Mouse (Mus musculus) limb, embryonic 11.5 days (tissue): ENCODE results near the gene Tmem132d. TPM values are rescaled to one million over a fixed set of nuclear protein-coding genes. Genes with fewer than 3 reads are reported as not detected.

Experiments
- ATAC-seq: fragments of 200-750 bp; cut with Nextera tagmentation; 2 replicates; pipeline ENCODE4 v1.8.0; 2017; ENCODE audit warnings: low read depth; ENCODE audit not compliant: insufficient number of reproducible peaks, low FRiP score, low TSS enrichment
- DNase-seq: peaks from one replicate; pipeline ENCODE4 v3.0.0-alpha.2; 2015; ENCODE audit warnings: low spot score
- H3K27ac ChIP-seq: fragments of 300-500 bp; sonication (generic); replicated peaks from 2 replicates; pipeline ENCODE4 v1.5.1; 2014; ENCODE audit warnings: low read depth, mild to moderate bottlenecking, low read length
- H3K27me3 ChIP-seq: fragments of 300-500 bp; sonication (generic); 2 replicates; pipeline ENCODE4 v1.6.1; 2014; ENCODE audit warnings: mild to moderate bottlenecking, low read length, mixed read lengths; ENCODE audit not compliant: control insufficient read depth, insufficient read depth
- H3K36me3 ChIP-seq: fragments of 300-500 bp; sonication (generic); 2 replicates; pipeline ENCODE4 v1.6.1; 2014; ENCODE audit warnings: mild to moderate bottlenecking, low read length, moderate library complexity, mixed read lengths; ENCODE audit not compliant: control insufficient read depth, insufficient read depth
- H3K4me1 ChIP-seq: fragments of 300-500 bp; sonication (generic); 2 replicates; pipeline ENCODE4 v1.6.1; 2014; ENCODE audit warnings: low read length, mixed read lengths; ENCODE audit not compliant: control insufficient read depth, insufficient read depth
- H3K4me2 ChIP-seq: fragments of 300-500 bp; sonication (generic); 2 replicates; pipeline ENCODE4 v1.6.1; 2014; ENCODE audit warnings: low read depth, mild to moderate bottlenecking, moderate library complexity; ENCODE audit not compliant: severe bottlenecking
- H3K4me3 ChIP-seq: fragments of 300-500 bp; sonication (generic); 2 replicates; pipeline ENCODE4 v1.5.1; 2014; ENCODE audit warnings: low read depth, low read length
- H3K9ac ChIP-seq: fragments of 300-500 bp; sonication (generic); 2 replicates; pipeline ENCODE4 v1.6.1; 2014; ENCODE audit warnings: mild to moderate bottlenecking, low read length
- H3K9me3 ChIP-seq: fragments of 300-500 bp; sonication (generic); 2 replicates; pipeline ENCODE4 v1.6.1; 2016; ENCODE audit warnings: low read length; ENCODE audit not compliant: control insufficient read depth
- WGBS: fragments of 180-500 bp; shearing (Covaris S2); extraction: QIAGEN DNeasy Blood & Tissue Kit; methylation state at CpG from one replicate; pipeline ENCODE4 v1.1.7; 2014; 5-methylcytosine and 5-hydroxymethylcytosine counted together
- polyA plus RNA-seq: library from polyadenylated mRNA; unstranded; fragments of >200 nt; fragmentation: Nextera tagmentation; extraction: Ambion mirVana; gene quantifications from 2 replicates; pipeline ENCODE4 v1.2.1, GENCODE M21; 2014

The Tmem132d gene
- polyA plus RNA-seq, 1 experiment from 2014 or later = 0.60 TPM

DNA sequence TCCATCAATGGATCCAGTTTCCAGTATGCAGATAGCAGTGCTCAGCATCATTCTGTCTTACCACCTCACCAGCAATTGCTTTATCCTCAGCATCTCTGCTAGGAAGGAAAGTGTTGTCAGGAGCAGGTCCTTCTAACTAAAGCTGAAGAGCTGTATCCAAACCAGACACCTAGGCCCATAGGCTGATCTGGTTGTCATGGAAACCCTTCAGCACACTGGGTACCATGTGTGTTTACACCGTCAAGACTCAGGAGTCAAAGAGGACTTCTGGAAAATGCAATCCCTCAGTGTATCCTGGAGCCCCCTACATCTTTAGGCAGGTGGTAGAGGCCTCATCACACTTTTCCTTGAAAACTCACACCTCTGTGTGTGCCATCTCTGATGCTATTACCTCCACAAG is 513.7 kb downstream of the Tmem132d start:
- ATAC-seq (no peak), DNase-seq (no peak)
- Histone ChIP-seq H3K9ac (no peak overlapping the region), H3K4me1 (no peaks in the 10 kb centered on the region), H3K36me3 (no peaks in the 10 kb centered on the region), H3K9me3 (no peaks in the 10 kb centered on the region), H3K4me2 (no peak overlapping the region), H3K27me3 (no peaks in the 10 kb centered on the region), H3K27ac (no peak overlapping the region), H3K4me3 (no peak overlapping the region)
- 60% methylated on average over 1 of the region's 1 CpGs for WGBS

GRCm38 (mm10) chr5:127918376-127918775 is 514.5 kb downstream of the Tmem132d start:
- WGBS = 93% methylated on average over 3 of the region's 3 CpGs
- no peak overlapping the region for H3K4me3 ChIP-seq
- no peaks in the 10 kb centered on the region for H3K4me1 ChIP-seq
- no peak for ATAC-seq
- H3K9ac ChIP-seq = no peak overlapping the region
- no peak overlapping the region for H3K4me2 ChIP-seq
- DNase-seq = no peak
- H3K9me3 ChIP-seq = no peaks in the 10 kb centered on the region
- no peaks in the 10 kb centered on the region for H3K27me3 ChIP-seq
- H3K27ac ChIP-seq = no peak overlapping the region
- H3K36me3 ChIP-seq = no peaks in the 10 kb centered on the region

DNA sequence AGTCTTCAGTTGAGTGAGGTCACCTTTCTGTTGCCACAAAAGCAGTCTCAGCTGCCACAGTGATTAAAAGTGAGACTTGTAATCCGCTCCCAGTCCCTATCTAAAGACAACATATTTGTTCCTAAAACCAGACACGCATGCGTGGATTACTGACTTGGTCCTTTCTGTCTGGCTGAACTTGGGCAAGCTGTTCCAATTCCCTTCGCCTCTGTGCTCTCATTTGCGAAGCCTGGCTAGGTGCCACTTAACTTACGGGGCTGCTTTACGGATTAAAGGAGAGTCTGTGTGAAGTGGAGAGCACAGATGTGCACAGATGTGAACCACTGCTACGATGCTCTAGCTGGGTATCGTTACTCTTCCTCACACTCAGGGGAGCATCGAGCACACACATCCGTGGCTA is 518.7 kb downstream of the Tmem132d start:
- 80% methylated on average over 11 of the region's 11 CpGs for WGBS
- ATAC-seq (no peak), DNase-seq (no peak)

DNA sequence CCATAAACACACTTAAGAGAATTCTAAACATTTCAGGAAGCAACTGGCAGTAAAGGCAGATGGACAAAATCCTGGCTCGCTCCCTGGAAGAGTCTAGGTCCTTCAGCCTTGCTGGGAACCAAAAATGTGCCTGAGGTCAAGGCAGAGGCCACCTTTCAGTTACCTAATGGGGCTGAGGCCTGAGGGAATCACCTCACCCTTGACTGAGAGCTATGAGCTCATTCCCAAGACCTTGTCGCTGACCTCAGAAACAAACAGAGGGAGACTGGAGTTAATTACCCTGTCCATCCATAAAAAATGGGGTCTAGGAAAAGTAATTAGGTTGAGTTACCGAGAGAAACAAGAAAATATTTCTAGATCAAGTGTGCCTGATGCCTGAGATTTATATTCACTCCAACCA is 521.3 kb downstream of the Tmem132d start:
- no peak overlapping the region for H3K4me3 ChIP-seq
- H3K36me3 ChIP-seq = no peaks in the 10 kb centered on the region
- 23% methylated on average over 3 of the region's 3 CpGs for WGBS
- no peaks in the 10 kb centered on the region for H3K4me1 ChIP-seq
- no peak overlapping the region for H3K4me2 ChIP-seq
- H3K9ac ChIP-seq = no peak overlapping the region
- H3K27me3 ChIP-seq = no peaks in the 10 kb centered on the region
- ATAC-seq (no peak), DNase-seq (no peak)
- H3K9me3 ChIP-seq = no peaks in the 10 kb centered on the region
- H3K27ac ChIP-seq = no peak overlapping the region

More for the DNA sequence above, 518.7 kb downstream of the Tmem132d start:
- Histone ChIP-seq H3K9ac (no peak overlapping the region), H3K27ac (no peak overlapping the region), H3K4me1 (no peaks in the 10 kb centered on the region), H3K4me3 (no peak overlapping the region), H3K9me3 (no peaks in the 10 kb centered on the region), H3K4me2 (no peak overlapping the region), H3K27me3 (no peaks in the 10 kb centered on the region), H3K36me3 (no peaks in the 10 kb centered on the region)

DNA sequence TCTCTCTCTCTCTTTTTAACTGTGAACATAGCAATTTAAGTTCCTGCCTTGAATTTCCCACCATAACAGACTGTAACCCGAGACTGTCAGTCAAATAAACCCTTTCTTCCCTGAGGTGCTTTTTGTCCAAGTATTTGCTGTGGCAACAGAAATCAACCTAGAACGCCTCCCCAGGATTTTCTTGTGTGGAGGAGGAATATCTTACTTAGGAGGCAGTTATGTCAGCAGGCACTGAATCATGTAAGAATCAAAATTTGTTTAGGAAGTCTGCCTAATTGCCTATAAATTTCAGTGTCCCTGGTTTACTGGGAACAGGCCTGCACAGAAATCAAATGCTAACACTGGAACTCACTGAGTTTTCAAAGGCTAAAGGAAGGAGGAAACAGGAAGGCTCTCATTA is 522.5 kb downstream of the Tmem132d start:
- no peak for DNase-seq
- no peak for ATAC-seq
- Histone ChIP-seq H3K9ac (no peak overlapping the region), H3K27ac (no peak overlapping the region), H3K27me3 (no peaks in the 10 kb centered on the region), H3K4me3 (no peak overlapping the region), H3K4me1 (no peaks in the 10 kb centered on the region), H3K9me3 (no peaks in the 10 kb centered on the region), H3K4me2 (no peak overlapping the region), H3K36me3 (no peaks in the 10 kb centered on the region)
- 43% methylated on average over 2 of the region's 2 CpGs for WGBS

DNA sequence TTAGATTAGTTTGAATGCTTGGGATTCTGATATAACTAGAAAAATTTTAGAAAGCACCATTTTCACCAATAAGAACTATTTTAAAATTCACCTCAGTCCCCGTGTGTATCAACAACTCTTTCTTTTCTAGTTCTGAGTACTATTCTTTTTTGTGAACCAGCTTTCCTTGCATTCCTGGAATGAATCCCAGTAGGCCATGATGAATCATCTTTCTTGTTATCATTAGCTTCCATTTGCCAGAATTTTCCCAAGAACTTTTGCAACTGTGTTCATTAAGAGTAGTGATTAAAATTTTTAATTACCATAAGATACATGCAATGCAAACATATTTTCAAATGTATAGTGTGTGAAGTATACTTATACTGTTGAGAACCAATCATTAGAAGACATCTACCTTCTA is 537.7 kb downstream of the Tmem132d start:
- no peak overlapping the region for H3K9ac ChIP-seq
- H3K4me1 ChIP-seq = no peaks in the 10 kb centered on the region
- no peak for DNase-seq
- no peak overlapping the region for H3K27ac ChIP-seq
- 96% methylated on average over 1 of the region's 1 CpGs for WGBS
- no peak for ATAC-seq
- H3K4me2 ChIP-seq = no peak overlapping the region
- H3K9me3 ChIP-seq = no peaks in the 10 kb centered on the region
- H3K27me3 ChIP-seq = no peaks in the 10 kb centered on the region
- H3K36me3 ChIP-seq = no peaks in the 10 kb centered on the region
- H3K4me3 ChIP-seq = no peak overlapping the region

DNA sequence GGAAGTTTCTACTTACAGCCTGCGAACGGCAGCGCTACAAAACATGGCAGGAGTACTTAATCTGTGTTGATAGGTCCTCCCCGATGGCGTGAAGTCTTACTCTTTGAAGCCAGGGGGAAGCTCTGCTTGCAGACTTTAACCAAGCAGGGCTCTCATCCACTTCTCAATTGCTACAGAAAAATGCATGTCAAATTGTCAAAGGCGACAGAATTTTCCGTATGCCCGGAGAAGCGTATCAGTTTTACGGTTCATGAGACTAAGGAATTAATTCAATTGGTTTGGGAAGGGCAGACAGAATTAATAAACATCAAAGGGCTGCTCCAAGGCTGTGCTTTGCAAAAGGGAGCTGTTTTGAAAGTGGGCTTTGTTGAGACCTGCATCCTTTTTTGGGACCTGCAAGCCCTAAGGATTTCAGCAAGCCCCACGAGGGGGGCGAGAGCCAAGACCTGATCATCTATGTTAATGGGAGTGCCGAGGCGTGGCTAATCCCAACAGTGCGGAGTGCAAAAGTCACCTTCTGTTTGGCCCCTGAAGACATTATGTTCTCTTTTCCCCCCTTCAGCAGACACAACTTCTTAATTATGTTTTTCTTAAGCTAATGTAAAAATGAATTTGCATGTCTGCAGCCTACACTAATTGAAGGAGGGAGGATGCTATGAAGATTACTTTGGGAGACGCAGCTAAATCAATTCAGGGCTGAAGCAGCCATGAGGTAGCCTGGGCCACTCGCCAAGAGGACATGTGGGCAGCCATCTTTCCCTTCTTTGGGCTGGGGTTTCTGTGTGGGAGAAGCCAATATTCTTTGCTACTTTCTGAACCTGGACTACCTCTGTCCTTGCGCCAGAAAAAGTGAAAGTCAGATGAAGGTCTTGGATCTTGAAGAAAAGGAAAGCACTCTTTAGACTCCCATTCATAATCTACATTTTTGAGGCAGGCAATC is 547.0 kb downstream of the Tmem132d start:
- H3K4me3 ChIP-seq = no peak overlapping the region
- WGBS = 85% methylated on average over 18 of the region's 18 CpGs
- H3K27ac ChIP-seq = no peak overlapping the region
- DNase-seq = no peak
- H3K4me2 ChIP-seq = no peak overlapping the region
- no peaks in the 10 kb centered on the region for H3K4me1 ChIP-seq
- no peaks in the 10 kb centered on the region for H3K27me3 ChIP-seq
- ATAC-seq = no peak
- H3K9ac ChIP-seq = no peak overlapping the region
- peaks cover 3% of the 10 kb centered on the region; the same call in 1 of the 2 replicates for H3K9me3 ChIP-seq
- H3K36me3 ChIP-seq = no peaks in the 10 kb centered on the region

DNA sequence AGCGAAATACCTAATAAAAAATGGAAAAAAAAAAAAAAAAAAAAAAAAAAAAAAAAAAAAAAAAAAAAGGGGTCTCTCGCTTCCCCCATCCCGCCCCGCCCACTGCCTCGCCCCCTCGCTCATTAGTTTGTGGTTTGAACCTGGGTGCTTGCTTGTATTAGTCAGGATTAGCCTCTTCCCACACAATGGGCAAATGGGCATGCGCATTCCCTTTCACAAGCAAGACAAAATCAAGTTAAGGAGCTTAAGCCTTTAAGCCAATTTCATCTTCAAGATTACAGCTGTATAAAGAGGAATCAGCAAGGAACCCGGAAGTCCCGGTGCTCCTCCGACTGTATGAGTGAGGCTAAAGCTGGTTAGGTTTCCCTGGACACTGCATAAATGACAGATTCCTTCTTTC is 549.9 kb downstream of the Tmem132d start:
- 79% methylated on average over 9 of the region's 10 CpGs for WGBS
- no peak for DNase-seq
- H3K4me2 ChIP-seq = no peak overlapping the region
- no peak overlapping the region for H3K9ac ChIP-seq
- H3K36me3 ChIP-seq = no peaks in the 10 kb centered on the region
- H3K27me3 ChIP-seq = no peaks in the 10 kb centered on the region
- H3K27ac ChIP-seq = no peak overlapping the region
- H3K4me3 ChIP-seq = no peak overlapping the region
- no peak for ATAC-seq
- no peaks in the 10 kb centered on the region for H3K4me1 ChIP-seq
- peaks cover 3% of the 10 kb centered on the region; the same call in 1 of the 2 replicates for H3K9me3 ChIP-seq
